Mouse (Mus musculus) forebrain, embryonic 12.5 days (tissue): Measurements from ENCODE around the gene Klhdc7a. TPM values are rescaled to one million over a fixed set of nuclear protein-coding genes. Genes with fewer than 3 reads are reported as not detected.
A peak's percentile ranks its signal among the peaks of the same experiment; 100 is the strongest.

Source experiments
- ATAC-seq: fragments of 200-750 bp; cut with Nextera tagmentation; 2 replicates; pipeline ENCODE4 v1.8.0; 2017; ENCODE audit warnings: moderate TSS enrichment; ENCODE audit not compliant: low FRiP score
- H3K27ac ChIP-seq: fragments of 300-500 bp; sonication (generic); 2 replicates; pipeline ENCODE4 v1.5.1; 2016; ENCODE audit warnings: mild to moderate bottlenecking
- H3K27me3 ChIP-seq: fragments of 300-500 bp; sonication (generic); 2 replicates; pipeline ENCODE4 v1.6.1; 2016; ENCODE audit warnings: mild to moderate bottlenecking
- H3K36me3 ChIP-seq: fragments of 300-500 bp; sonication (generic); replicated peaks from 2 replicates; pipeline ENCODE4 v1.6.1; 2016; ENCODE audit warnings: mild to moderate bottlenecking
- H3K4me1 ChIP-seq: fragments of 300-500 bp; sonication (generic); 2 replicates; pipeline ENCODE4 v1.6.1; 2016
- H3K4me2 ChIP-seq: fragments of 300-500 bp; sonication (generic); 2 replicates; pipeline ENCODE4 v1.6.1; 2016; ENCODE audit warnings: mild to moderate bottlenecking, moderate library complexity
- H3K4me3 ChIP-seq: fragments of 300-500 bp; sonication (generic); replicated peaks from 2 replicates; pipeline ENCODE4 v1.5.1; 2016; ENCODE audit warnings: mild to moderate bottlenecking
- H3K9ac ChIP-seq: fragments of 300-500 bp; sonication (generic); 2 replicates; pipeline ENCODE4 v1.6.1; 2016; ENCODE audit warnings: mild to moderate bottlenecking
- H3K9me3 ChIP-seq: fragments of 300-500 bp; sonication (generic); 2 replicates; pipeline ENCODE4 v1.6.1; 2016
- WGBS: fragments of 180-500 bp; shearing (Covaris S2); methylation state at CpG from one replicate; pipeline ENCODE4 v1.1.7; 2016; 5-methylcytosine and 5-hydroxymethylcytosine counted together
- polyA plus RNA-seq: library from polyadenylated mRNA; unstranded; fragments of >200 nt; fragmentation: Nextera tagmentation; extraction: Ambion mirVana; gene quantifications from 2 replicates; pipeline ENCODE4 v1.2.1, GENCODE M21; 2016

The Klhdc7a gene
- polyA plus RNA-seq, result 0.18 and 0.20 TPM in 2 replicates

DNA sequence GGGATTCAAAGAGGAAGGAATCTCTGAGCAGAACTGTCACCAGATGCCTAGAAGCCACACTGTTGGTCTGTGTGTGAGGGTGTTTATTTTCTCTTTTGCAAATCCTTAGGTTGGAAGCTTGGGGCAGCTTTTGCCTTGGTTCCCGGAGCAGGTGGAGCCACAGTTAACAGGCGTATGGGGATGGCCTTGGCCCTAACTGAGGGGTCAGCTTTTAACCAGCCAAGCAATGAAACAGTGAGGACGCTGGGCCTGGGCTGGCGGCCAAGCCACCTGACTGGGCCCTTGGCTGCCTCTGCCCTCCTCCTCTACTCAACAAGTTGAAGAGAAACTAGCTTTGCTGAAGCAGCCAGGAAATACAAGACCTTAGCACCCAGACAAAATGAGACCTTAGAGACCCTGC is at the start of gene Klhdc7a:
TSS of gene Klhdc7a (minus strand) at position 105 of the 400 bp plus-strand sequence.
- H3K4me3 ChIP-seq, result no peak within 1 kb of the TSS
- no peaks in the 10 kb centered on the region for H3K9me3 ChIP-seq
- no peak for ATAC-seq
- H3K4me2 ChIP-seq, result no peak within 1 kb of the TSS
- H3K9ac ChIP-seq, result no peak within 1 kb of the TSS
- H3K36me3 ChIP-seq, result no peaks in the 10 kb centered on the region
- peak within 1 kb of the TSS; percentile 26; the same call in 1 of the 2 replicates for H3K27ac ChIP-seq
- H3K27me3 ChIP-seq, result peaks cover 10% of the 10 kb centered on the region; the same call in 1 of the 2 replicates
- 60% methylated on average over 4 of the region's 4 CpGs for WGBS
- peaks cover 12% of the 10 kb centered on the region for H3K4me1 ChIP-seq

DNA sequence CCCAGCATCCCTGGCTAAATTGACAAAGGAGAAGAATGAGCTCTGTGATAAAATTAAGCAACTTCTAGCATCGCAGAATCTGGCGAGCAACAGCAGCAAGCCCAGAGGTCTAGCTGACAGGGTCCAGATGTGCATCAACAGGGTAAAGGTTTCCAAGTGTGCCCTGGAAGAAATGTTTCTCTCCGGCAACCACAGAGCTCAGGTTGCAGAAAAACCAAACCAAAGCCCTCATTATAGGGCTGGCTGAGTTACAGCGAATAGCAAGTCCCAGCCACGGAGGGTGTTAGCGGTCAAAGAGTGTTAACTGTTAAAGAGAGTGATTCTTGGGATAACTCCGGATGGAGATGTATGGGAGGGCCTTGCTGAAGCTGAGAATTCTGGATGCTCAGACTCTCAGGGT is 48.1 kb upstream of the Klhdc7a start:
- Histone ChIP-seq H3K4me2 (no peak overlapping the region), H3K4me1 (peaks cover 11% of the 10 kb centered on the region), H3K36me3 (no peaks in the 10 kb centered on the region), H3K4me3 (no peak overlapping the region), H3K9ac (no peak overlapping the region), H3K27ac (no peak overlapping the region), H3K27me3 (peaks cover 1% of the 10 kb centered on the region; the same call in 1 of the 2 replicates), H3K9me3 (no peaks in the 10 kb centered on the region)
- WGBS, result 72% methylated on average over 7 of the region's 7 CpGs
- no peak for ATAC-seq

DNA sequence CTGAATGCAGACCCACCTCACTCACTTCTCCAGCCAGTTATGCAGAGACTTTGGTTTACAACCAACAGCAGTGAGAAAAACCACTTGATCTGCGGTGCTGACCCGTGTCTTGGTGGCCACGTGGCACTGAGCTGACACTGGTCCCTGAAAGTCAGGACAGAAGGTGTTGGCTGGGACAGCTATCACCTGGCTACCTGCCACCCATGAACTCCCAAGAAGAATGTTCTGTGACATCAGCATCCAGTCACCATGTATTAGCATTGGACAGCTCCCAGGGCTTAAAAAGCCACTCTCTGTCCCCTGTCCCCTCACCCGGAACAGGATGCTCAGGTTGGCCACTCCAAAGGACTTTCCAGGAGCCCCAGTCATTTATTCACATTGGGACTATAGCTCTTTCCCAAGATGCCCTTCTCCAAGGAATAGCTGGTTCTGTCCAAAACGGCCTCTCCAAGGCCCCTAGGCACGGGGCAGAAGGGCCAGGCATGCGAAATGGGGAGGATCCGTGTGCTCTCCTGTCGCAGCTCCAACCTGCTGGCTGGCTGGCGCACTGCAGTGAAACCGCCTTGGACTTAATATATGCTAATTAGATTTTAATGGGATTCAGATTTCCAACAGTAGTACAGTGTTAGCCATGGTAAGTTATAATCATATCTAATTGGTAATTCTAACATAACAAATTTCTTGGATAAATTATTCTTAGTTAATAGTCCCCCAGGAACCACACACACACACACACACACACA is 43.1 kb upstream of the Klhdc7a start:
- Histone ChIP-seq H3K9ac (no peak overlapping the region), H3K27ac (no peak overlapping the region), H3K36me3 (no peaks in the 10 kb centered on the region), H3K4me2 (no peak overlapping the region), H3K4me3 (no peak overlapping the region), H3K4me1 (peaks cover 17% of the 10 kb centered on the region), H3K27me3 (peaks cover 4% of the 10 kb centered on the region; the same call in 1 of the 2 replicates), H3K9me3 (no peaks in the 10 kb centered on the region)
- 53% methylated on average over 11 of the region's 11 CpGs for WGBS
- ATAC-seq, result peak; percentile 76

DNA sequence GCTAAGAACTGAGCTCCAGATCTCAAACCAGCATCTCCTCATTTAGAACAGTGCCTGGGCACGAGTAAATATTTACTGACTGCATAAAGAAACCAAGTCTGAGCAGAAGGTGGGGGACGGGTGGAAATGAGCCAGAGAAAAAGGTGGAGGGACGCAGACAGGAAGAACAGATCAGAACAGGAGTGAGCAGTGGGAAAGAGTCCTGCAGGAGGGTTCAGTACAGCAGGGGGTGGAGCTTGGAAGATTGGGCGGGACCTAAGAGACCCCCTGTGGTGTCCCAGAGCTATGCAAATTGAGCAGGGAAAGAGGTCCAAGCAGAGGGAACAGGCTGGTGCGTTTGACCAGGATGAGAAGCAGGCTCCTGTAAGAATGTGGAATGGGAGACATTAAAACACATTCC is 37.1 kb upstream of the Klhdc7a start:
- H3K36me3 ChIP-seq, result no peaks in the 10 kb centered on the region
- peak overlapping the region; percentile 31 for H3K4me2 ChIP-seq
- no peak overlapping the region for H3K27ac ChIP-seq
- no peaks in the 10 kb centered on the region for H3K9me3 ChIP-seq
- ATAC-seq, result no peak
- 24% methylated on average over 5 of the region's 5 CpGs for WGBS
- H3K9ac ChIP-seq, result no peak overlapping the region
- H3K4me1 ChIP-seq, result peaks cover 36% of the 10 kb centered on the region
- no peak overlapping the region for H3K4me3 ChIP-seq
- peaks cover 55% of the 10 kb centered on the region for H3K27me3 ChIP-seq

DNA sequence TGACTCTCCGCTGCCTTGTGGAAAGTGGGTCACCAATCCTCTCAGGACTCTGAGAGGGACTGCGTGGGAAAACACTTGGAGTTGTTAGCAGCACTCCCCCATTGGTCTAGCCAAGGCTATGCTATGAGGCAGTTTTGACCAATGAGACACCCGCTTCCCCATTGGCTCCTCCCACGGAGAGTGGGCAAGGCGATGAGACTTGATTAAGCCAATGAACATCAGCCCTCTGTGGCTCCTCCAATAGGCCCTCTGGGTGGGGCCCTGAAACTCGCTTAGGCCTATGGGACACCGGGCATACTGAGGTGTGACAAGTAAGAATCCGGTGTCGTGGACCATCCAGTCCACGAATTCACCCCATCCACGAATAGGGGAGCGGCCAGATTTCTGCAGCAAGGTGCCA is 36.3 kb upstream of the Klhdc7a start:
- no peak overlapping the region for H3K9ac ChIP-seq
- ATAC-seq, result peak; percentile 50; the same call in 1 of the 2 replicates
- H3K4me1 ChIP-seq, result peaks cover 36% of the 10 kb centered on the region
- 0 out of 2 replicates have a peak overlapping the region, but pooled peaks have one; percentile 1 for H3K4me3 ChIP-seq
- H3K27me3 ChIP-seq, result peaks cover 56% of the 10 kb centered on the region
- H3K4me2 ChIP-seq, result peak overlapping the region; percentile 31
- no peaks in the 10 kb centered on the region for H3K36me3 ChIP-seq
- 19% methylated on average over 12 of the region's 12 CpGs for WGBS
- H3K27ac ChIP-seq, result no peak overlapping the region
- no peaks in the 10 kb centered on the region for H3K9me3 ChIP-seq

DNA sequence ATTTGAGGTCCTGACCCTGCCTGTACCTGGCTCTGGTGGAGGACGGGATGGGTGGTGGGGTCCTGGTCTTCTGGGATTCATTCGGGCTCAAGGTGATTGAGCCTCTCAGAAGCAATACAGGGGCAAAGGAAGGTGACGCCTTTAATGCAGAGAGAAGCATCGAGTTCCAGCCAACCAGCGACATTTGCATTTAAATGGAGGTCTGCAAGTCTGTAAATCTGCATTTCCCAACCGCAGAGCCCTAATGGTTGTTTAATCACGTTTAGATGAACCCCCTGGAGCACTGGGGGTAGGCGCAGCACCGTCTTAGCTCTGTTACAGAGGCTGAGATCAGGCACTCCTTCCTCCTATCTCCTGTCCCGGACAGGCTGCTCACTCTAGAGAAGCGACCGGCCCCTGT is 34.2 kb upstream of the Klhdc7a start:
- Histone ChIP-seq H3K4me2 (peak overlapping the region; percentile 19; the same call in 1 of the 2 replicates), H3K4me1 (peaks cover 43% of the 10 kb centered on the region), H3K4me3 (no peak overlapping the region), H3K9ac (no peak overlapping the region), H3K36me3 (no peaks in the 10 kb centered on the region), H3K27me3 (peaks cover 56% of the 10 kb centered on the region), H3K27ac (no peak overlapping the region), H3K9me3 (no peaks in the 10 kb centered on the region)
- 9% methylated on average over 12 of the region's 12 CpGs for WGBS
- ATAC-seq, result no peak

DNA sequence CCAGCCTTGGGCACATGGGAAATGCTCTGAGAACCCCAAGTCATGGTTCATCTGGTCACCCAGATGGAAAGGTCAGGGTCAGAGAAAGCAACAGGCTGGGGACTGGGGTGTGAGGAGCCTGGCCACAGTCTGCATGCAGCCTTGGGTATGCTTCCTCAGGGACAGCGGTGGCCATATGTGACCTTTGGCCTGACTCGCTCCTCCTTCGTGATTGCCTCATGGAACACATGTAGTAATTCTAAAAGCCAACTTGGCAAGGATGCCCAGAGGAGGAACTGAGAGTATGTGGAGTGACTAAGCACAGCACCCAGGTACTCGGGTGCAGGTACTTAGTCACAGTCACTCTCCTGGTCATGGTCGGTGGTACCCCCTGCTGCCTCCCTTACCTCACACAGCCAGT is 33.1 kb upstream of the Klhdc7a start:
- H3K4me1 ChIP-seq, result peaks cover 41% of the 10 kb centered on the region
- no peak overlapping the region for H3K9ac ChIP-seq
- H3K9me3 ChIP-seq, result no peaks in the 10 kb centered on the region
- H3K27me3 ChIP-seq, result peaks cover 56% of the 10 kb centered on the region
- H3K4me2 ChIP-seq, result no peak overlapping the region
- ATAC-seq, result no peak
- no peak overlapping the region for H3K27ac ChIP-seq
- H3K4me3 ChIP-seq, result no peak overlapping the region
- 87% methylated on average over 5 of the region's 5 CpGs for WGBS
- no peaks in the 10 kb centered on the region for H3K36me3 ChIP-seq

DNA sequence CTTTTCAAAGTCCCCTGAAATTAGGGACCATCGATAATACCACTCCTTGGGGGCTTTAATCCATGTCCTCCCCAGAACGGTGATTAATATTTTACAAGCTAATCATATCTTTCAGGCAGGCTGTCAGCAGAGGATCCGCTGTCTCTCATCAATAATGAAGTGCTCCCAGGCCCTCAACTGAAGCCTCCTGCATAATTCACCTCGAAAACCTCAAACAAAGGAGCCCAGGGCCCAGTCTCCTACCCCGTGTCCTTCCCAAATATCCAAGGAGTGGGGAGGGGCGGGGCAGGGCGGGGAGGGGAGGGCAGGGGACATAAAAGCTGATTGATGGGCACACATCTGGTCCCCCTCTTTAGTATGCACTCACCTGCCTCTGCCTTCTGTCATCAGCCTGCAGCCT is 31.2 kb upstream of the Klhdc7a start:
- Histone ChIP-seq H3K27ac (no peak overlapping the region), H3K27me3 (peaks cover 40% of the 10 kb centered on the region), H3K4me3 (no peak overlapping the region), H3K4me1 (peaks cover 46% of the 10 kb centered on the region), H3K36me3 (no peaks in the 10 kb centered on the region), H3K4me2 (no peak overlapping the region), H3K9ac (no peak overlapping the region), H3K9me3 (no peaks in the 10 kb centered on the region)
- no peak for ATAC-seq
- WGBS, result 45% methylated on average over 7 of the region's 7 CpGs

DNA sequence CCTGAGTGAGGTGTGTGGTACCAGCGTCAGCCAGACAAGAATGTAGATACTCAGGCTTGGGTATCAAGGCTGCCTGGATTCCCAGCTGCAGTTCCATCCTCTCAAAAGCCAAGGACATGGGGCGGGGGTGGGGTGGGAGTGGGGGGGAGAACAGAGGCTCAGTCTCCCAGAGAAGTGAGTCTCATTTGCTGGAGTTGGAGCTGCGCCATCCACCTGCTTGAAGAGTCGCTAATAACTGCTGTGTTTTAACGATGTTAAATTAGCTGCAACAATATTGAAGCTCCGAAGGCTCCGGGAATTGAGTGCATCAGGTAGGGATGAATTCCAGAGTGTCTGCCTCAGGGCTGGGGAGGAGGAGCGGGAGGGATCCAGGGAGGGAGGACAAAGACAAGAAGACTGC is 27.8 kb upstream of the Klhdc7a start:
- 0 out of 2 replicates have a peak overlapping the region, but pooled peaks have one; percentile 27 for H3K27ac ChIP-seq
- no peak overlapping the region for H3K4me3 ChIP-seq
- no peaks in the 10 kb centered on the region for H3K9me3 ChIP-seq
- H3K4me1 ChIP-seq, result peaks cover 39% of the 10 kb centered on the region
- no peak overlapping the region for H3K9ac ChIP-seq
- no peak overlapping the region for H3K4me2 ChIP-seq
- 40% methylated on average over 8 of the region's 8 CpGs for WGBS
- H3K27me3 ChIP-seq, result peaks cover 8% of the 10 kb centered on the region
- no peaks in the 10 kb centered on the region for H3K36me3 ChIP-seq
- ATAC-seq, result no peak; the same call in 1 of the 2 replicates

DNA sequence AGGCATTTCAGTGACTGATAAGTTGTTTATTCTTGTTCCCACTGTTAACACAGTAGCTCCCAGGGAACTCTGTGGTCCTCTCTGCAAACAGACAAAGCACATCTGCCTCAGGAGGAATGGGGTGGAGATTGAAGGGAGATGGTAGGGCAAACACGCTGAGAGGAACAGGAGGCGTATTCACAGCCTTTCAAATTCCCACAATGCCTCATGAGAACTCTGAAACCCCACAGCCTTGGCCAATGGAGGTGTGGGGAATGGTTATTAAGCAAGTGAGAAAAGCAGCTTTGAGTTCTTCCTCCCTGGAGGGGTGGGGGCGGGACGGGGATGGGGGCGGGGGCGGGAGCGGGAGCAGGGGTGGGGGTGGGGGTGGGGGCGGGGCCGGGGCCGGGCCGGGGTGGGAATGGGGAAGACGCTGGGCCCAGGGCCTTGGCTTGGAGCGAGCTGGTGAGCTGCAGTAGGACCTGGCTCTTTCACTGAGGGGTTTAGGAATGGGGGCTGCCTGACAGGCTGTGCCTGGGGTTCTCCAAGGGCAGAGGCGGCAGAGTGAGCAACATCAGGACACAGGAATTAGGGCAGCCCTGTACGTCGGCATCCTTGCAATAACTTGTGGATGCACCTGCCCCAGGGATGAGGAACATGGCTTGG is 25.4 kb upstream of the Klhdc7a start:
- Histone ChIP-seq H3K4me3 (no peak overlapping the region), H3K27ac (peak overlapping the region; percentile 80), H3K9me3 (no peaks in the 10 kb centered on the region), H3K9ac (no peak overlapping the region), H3K27me3 (0 out of 2 replicates have a peak, but pooled peaks cover 7% of the 10 kb centered on the region), H3K4me2 (peak overlapping the region; percentile 32), H3K36me3 (no peaks in the 10 kb centered on the region), H3K4me1 (peaks cover 32% of the 10 kb centered on the region)
- WGBS, result 10% methylated on average over 7 of the region's 16 CpGs
- ATAC-seq, result peak; percentile 79

DNA sequence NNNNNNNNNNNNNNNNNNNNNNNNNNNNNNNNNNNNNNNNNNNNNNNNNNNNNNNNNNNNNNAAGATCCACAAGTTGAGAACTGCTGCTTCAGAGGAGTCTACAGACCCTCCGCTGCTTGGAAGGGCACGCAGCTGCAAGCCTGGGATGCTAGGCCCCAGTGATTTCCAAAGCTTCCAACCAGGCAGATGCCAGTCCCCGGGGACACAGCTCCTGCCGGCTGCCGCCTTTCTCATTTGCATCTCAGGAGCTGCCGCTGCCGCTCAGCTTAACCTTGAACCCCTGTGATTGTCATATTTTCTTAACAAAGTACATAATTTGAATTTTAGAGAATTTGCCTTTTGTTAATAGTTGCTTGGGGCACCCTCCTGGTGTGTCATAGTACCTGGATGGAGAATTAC is 19.1 kb upstream of the Klhdc7a start:
- Histone ChIP-seq H3K4me3 (no peak overlapping the region), H3K27ac (peak overlapping the region; percentile 5; the same call in 1 of the 2 replicates), H3K27me3 (0 out of 2 replicates have a peak, but pooled peaks cover 11% of the 10 kb centered on the region), H3K4me1 (peaks cover 22% of the 10 kb centered on the region), H3K36me3 (no peaks in the 10 kb centered on the region), H3K9me3 (no peaks in the 10 kb centered on the region), H3K9ac (no peak overlapping the region), H3K4me2 (no peak overlapping the region)
- no peak for ATAC-seq
- 18% methylated on average over 7 of the region's 7 CpGs for WGBS

DNA sequence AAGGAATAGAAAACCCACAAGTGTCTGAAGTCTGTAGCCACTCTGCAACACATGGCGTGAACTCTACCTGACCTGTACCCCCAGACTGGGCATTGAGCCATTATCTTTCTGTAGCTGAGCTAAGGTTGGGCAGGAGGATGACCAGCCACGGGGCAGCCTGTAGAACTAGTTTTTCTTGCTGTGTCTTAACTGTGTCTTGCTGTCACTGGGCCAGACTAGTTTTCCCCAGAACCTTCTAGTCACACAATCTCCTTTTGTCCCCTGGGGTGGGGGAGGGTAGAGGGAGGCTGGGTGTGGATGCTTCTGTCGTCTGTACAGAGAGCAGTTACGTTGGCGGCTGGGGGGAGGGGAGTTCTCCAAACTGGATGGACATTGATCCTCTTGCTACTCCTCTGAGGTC is 10.9 kb upstream of the Klhdc7a start:
- 45% methylated on average over 5 of the region's 5 CpGs for WGBS
- H3K36me3 ChIP-seq, result no peaks in the 10 kb centered on the region
- H3K27me3 ChIP-seq, result no peaks in the 10 kb centered on the region
- no peak for ATAC-seq
- H3K4me3 ChIP-seq, result no peak overlapping the region
- no peak overlapping the region for H3K27ac ChIP-seq
- no peak overlapping the region for H3K9ac ChIP-seq
- no peak overlapping the region for H3K4me2 ChIP-seq
- no peaks in the 10 kb centered on the region for H3K9me3 ChIP-seq
- H3K4me1 ChIP-seq, result peaks cover 31% of the 10 kb centered on the region
